Mouse (Mus musculus): Measurements from ENCODE around the gene Prss35. TPM values are rescaled to one million over a fixed set of nuclear protein-coding genes. Genes with fewer than 3 reads are reported as not detected.
A peak's percentile ranks its signal among the peaks of the same experiment; 100 is the strongest.

The Prss35 gene
- polyA plus RNA-seq, 1 experiment: 3.2 TPM

DNA sequence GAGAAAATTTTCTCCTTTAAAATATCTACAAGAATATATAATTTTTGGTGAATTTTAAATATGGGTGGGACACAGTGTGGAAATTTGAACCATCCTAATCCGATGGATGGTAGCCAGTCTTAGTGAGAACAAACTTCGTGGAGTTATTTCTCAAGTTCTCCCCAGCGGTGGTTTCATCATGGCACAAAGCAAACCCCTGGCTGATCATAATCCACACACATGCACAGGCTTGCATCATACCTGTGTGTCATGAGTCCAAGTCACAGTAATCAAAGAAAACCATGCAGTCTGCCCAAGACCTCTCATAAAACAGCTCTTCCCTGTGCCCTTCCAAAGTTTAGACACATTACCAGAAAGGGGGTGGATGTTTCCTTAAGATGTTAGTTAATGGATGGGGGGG, 13.6 kb upstream of the Prss35 start:
- DNase-seq (ENCODE audit: extremely low spot score in 1 of 2, low spot score in 1 of 2): no peak

DNA sequence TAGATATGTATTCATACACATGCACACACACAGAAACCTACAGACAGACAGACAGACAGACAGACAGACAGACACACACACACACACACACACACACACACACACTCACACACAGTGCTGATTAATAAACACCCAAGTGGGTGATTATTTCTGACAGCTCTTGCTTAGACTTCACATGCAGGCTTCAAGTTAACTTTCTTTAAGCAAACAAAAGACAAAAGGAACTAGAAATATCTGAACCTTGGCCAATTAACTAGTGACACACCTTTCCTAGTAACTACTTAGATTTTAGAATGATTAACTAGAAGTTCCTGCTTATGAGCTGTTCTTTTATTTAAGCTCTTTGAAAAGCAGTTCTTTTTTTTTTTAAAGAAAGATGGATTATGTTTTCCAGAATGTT, 9.1 kb upstream of the Prss35 start:
- no peak for DNase-seq (ENCODE audit: extremely low spot score in 1 of 2, low spot score in 1 of 2)

DNA sequence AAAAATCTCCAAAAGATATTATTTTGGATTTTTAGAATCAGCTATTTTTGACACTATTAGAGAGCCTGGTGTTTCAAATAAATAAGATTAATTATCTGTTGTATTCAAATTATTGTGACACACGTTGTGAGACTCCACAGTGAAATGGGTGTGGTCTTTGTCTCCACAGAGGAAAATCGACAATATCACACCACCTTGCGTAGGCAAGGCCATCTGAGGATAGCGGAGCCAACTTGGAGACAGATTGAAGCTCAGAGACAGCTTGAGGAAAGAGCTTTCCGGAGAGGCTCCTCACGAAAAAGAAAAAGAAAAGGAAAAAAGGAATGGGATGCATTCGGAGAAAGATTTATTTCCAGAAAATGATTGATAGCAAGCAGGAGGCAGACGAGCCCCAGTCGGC, 8.7 kb upstream of the Prss35 start:
- DNase-seq (ENCODE audit: extremely low spot score in 1 of 2, low spot score in 1 of 2): no peak

DNA sequence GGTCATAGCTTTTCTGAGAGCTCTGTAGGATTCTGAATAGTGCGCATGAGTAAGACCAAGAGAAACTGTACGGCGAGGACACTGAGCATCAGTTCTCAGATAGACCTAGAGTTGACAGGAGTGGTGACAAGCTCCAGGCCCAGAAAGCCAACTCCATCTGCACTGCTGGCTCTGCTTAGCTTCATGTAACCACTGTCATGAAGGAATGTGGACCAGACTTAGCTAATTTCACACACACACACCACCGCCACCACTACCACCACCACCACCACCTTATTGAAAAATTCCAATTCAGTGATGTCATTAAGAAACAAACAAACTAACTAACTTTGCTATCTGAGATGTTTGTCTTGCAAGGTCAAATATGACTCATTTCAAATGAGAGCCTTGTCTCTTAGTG, 6.5 kb upstream of the Prss35 start:
- no peak for DNase-seq (ENCODE audit: extremely low spot score in 1 of 2, low spot score in 1 of 2)

DNA sequence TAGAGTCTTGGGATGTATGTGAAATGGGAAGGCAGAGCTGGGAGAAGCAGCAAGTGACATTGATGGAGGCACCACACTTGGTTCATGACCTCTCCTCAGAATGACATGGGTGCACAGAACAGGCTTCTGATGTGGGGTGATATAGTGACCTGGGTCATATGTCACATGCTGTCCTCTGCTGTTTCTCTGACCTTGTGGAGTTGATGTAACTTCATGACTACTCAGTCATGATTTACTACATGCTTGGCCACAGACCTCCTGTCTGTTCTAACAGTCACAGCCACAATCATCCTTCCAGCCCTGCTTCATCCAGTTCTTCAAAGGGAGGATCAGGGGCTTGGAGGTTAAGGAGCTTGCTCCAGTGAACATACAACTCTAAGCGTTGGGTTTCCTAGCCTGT, 5.4 kb upstream of the Prss35 start:
- DNase-seq (ENCODE audit: extremely low spot score in 1 of 2, low spot score in 1 of 2): no peak

DNA sequence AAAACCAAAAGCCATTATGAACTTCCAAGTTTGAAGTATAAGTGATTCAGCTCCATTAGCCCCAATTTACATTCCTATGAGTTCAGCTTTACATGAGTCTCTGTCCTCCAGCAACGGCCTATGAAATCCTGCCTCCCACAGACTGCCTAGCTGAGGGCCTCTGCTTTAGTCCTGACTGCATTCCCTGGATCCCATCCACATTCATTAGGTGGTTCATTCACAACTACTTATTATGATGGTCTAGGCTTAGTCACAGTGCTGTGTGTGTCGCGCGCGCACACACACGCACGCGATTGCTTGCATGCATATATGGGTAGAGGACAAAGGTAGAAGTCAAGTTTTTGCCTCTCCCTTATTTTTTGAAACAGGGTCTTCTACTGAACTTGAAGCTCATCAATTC, 4.6 kb upstream of the Prss35 start:
- DNase-seq (ENCODE audit: extremely low spot score in 1 of 2, low spot score in 1 of 2): no peak

DNA sequence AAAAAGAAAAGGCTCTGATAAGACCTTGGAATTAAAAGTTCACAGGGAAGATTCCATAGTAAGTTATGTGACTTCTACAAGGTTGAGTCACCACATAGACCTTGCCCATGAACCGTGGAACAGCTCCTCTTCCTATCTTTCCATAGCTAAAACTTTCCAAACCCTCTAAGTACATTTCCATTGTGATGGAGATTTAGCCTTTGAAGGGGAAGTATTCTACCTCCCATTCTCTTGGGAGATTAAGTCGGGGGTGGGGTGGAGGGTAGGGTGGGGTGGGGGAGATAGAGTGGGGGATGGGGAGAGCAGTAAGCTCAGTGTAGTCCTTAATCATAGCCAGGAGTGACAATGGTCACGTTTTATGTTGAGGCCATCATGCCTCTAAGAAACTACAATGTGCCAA, 3.5 kb upstream of the Prss35 start:
- DNase-seq (ENCODE audit: extremely low spot score in 1 of 2, low spot score in 1 of 2): no peak

DNA sequence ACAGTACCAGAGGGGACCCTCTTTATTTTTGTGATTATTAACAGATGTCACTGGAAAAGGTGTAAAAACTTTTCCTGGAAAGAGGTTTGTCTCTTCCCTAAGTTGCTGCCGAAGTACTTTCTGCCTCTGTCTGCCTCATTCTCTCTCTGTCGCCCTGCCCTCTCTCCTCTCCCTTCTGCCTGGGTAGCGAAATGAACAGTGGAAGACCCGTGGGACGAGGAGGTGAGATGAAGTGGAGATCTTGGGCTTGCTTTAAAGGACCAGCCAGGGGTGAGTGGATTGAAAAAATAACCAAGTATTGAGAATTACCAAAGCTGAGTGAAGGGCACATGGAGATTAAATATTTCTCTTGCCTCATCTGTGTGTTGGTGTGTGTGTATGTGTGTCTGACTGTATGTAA, 592 bp downstream of the Prss35 start:
- no peak for DNase-seq (ENCODE audit: extremely low spot score in 1 of 2, low spot score in 1 of 2)

DNA sequence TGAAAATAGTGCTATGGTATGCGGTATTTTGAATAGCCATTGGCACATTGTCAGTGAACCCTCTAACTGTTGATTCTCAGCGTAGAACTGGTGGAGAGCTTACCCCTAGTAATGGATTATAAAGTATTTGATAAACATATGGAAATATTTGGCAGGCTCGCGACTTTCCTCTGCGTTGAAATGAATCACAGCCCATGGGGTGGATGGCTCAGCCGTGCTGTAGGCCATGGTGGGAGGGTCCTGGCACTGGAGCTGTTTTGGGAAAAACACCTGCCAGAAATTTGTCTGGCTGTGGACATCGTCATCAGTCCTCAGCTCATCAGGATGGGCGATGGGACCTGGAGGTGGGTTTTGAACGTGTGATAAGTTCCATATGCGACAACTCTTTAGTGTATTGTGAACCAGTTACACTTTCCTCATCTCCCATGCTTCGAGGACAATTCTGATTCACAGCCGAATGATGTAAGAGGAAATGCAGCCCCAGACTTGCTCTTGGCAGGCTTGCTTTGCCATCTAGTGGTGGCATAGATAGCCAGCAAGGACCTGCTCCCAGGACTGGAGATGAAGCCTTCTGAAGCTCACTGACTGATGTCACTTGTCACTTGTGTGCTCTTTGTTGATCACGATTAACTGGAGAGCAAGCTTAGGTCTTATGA, 2.6 kb downstream of the Prss35 start:
- DNase-seq (ENCODE audit: extremely low spot score in 1 of 2, low spot score in 1 of 2): peak; percentile 81 to 91

DNA sequence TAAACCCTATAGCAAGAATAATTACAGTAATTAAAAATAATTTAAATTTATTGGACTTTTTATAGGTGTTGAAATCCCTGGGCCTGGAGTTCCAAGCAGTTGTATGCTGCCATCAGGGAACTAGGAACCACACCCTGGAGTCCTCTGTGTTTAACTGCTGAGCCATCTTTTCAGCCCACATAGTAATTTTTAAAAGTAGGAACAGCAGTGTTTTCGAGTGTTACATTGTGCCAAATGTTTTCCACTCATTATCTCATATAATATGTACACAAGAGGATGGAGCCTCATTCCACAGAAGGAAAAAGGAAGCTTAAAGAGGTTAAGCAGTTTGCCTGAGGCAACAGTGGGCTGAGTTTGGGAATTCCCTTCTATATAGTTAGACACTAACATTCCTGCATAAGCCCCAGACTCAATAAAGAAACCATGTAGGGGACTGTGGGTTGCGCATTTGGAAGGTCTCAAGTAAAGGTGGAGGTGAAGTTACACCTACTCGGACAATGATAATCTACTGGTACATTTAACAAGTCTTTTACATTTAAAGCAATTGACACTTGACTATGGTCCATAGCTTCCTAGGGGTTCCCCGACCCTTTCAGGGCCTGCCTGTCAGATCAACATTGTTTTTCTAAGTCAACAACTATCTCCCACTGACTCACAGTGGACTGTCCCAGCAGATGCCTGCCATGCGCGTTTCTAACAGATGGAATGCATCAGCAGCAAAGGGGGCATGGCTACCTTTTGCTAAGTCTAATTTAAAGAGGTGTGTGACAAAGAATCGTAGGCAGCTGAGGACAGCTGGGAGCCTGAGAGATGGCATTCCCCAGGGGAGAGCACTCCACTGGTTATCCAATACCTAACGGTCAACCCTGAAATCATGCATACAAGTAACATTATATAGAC, 19.3 kb downstream of the Prss35 start:
- no peak for DNase-seq (ENCODE audit: extremely low spot score in 1 of 2, low spot score in 1 of 2)

DNA sequence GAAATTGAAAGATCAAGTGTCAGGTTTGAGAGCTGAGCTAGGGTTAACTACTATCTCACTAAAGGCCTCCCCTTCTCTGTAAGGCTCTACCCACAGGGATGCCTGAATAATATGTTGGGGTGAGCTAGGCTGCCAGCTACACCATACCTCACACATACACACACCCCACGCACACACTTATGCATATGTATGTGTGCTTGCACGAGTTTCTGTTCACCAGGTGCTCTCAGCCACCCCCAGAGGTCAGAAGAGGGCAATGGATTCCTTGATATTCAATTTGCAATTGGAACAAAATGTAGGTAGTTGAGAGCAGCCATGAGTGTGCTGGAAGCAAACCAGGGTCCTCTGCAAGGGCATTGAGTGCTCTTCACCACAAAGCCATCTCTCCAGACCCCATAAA, 20.6 kb downstream of the Prss35 start:
- DNase-seq (ENCODE audit: extremely low spot score in 1 of 2, low spot score in 1 of 2): no peak

DNA sequence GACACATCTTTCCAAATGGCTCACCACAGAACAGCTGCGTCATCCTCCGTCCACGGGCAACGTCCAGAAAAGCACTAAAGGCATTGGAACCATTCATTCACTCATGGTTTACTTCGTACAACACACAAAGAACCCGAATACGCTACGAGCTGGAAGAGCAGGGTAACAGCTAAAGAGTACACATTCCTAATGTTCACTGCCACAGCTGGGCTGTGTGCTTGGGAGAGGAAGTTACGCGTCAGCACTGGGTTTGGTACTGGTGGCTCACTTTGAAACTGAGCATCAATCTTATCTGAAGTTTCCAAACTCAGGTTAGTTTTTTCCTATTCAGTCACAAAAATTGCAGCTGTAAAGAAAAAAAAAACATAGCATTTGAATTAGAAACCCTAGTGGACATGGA, 23.5 kb downstream of the Prss35 start:
- DNase-seq (ENCODE audit: extremely low spot score in 1 of 2, low spot score in 1 of 2): no peak

DNA sequence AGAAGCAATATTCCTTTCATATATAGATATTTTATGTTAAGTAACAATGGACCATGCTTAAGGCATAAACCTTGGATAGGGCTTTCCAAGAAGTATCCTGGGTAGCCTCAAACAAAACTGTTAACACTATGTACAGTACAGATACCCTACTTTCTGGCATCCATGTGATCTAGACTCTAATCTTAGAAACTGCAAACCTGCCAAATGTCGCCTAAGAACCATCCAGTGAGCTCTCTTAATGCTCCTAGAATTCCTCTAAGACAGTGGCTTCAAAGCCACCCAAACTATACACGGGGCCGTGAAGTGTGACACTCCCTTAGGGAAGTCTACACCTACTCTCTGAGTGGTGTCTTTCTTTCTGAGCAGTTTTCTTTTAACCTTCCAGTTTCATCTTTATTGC, 29.4 kb downstream of the Prss35 start:
- no peak for DNase-seq (ENCODE audit: extremely low spot score in 1 of 2, low spot score in 1 of 2)

DNA sequence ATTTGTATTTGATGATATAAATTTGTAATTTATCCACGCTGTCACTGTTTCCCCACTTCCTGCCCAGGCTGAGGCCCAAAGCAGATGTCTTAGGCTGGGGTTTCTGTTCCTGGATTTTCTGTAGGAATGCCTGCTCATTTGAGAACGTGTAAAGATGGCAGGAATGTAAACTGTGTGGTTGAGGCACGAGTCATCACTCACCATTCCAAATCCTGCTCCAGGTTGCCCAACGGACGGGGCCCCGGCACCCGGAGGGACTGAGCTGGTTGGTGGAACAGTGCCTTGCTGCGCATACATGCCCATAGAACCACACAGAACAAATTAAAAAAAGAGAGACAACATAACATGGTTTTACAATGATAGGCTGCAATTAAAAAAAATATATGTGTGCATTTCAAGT, 30.5 kb downstream of the Prss35 start:
- no peak for DNase-seq (ENCODE audit: extremely low spot score in 1 of 2, low spot score in 1 of 2)

DNA sequence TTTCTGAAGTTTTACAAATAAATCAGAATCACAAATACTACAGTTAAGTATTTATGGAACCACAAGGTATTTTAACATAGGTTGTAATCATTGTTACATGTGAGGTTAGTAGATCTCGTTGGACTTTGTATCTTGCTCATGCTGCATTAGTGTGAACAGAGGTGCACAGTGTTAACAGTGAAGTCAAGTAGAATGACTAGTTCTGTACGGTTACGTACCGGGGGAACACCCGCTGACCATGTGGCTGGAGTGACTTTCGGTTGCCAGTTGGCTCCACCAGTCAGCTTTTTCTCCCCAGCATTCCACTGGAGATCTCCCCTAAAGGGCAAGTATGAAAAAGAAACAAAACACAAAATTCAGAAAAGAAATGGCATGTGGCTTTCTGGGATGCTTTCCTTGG, 31.9 kb downstream of the Prss35 start:
- no peak for DNase-seq (ENCODE audit: extremely low spot score in 1 of 2, low spot score in 1 of 2)

DNA sequence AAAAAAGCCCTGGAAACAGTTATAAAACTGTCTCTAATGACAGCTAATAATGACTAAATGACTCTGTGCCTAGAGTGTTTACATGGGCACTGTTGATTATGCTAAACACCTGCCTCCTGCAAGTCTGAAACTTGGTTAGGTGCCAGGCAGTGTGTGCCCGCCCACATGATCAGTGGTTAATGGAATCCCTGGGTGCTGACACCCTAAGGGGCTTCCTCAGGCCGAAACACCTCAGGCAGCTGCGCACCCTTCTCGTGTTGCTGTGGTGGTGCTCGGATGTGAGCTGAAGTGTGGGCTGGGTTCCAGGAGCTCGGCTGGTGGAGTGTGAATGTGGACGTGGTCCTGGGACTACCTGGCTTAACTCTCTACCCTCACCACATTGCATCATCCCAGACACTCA, 33.9 kb downstream of the Prss35 start:
- DNase-seq (ENCODE audit: extremely low spot score in 1 of 2, low spot score in 1 of 2): no peak

DNA sequence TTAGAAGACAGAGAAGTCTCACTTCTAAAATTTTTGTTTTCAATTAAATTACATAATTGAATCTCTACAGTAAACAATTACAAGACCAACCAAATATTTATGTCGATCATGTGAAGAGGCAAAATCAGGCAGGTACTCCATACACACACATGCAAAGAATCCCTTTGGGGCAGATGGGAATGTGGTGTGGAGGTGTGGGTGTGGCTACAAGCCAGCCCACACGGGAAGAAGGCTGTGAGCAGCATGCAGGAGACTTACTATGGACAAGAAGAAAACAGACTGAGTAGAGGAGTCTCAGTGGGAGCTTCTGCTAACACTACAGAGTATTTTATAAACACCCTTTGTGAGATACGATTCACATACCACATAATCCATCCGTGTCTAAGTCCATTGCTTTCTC, 34.8 kb downstream of the Prss35 start:
- DNase-seq (ENCODE audit: extremely low spot score in 1 of 2, low spot score in 1 of 2): no peak

DNA sequence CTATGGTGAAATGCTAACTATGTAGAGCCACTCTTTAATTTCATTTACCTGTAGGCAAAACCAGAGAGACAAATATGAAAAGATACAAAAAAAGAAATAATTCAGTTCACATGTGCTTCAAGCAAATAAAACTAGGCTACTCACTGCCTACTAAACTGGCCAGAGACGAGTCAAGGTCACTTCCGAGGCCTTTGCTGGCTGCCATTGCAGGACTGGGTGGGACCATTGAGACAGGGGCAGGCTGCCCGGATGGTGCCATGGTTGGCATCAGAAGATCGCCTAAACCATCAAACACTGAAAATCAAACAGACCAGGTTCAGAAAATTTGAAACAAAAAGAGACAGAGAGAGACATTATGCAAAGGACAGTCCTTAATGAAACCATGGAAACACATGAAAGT, 38.0 kb downstream of the Prss35 start:
- no peak for DNase-seq (ENCODE audit: extremely low spot score in 1 of 2, low spot score in 1 of 2)

DNA sequence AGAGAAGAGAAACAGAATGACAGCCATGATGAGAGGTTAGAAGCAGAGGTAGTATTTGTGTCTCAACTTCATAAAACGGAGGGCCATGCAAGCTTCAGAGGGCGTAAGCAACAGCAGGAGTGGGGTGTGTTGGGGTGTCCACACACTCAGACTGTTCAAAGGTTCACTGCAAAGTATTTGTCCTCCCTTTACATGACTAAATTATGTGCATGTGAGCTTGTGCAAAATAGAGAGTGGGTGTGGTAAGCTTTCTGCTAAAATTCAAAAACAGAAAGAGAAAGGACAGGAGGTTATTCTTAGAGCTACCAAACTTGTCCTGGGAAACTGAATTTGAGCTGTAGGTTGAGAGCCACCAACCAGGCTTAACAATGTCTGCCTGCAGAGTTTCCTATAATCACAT, 39.4 kb downstream of the Prss35 start:
- no peak for DNase-seq (ENCODE audit: extremely low spot score in 1 of 2, low spot score in 1 of 2)

DNA sequence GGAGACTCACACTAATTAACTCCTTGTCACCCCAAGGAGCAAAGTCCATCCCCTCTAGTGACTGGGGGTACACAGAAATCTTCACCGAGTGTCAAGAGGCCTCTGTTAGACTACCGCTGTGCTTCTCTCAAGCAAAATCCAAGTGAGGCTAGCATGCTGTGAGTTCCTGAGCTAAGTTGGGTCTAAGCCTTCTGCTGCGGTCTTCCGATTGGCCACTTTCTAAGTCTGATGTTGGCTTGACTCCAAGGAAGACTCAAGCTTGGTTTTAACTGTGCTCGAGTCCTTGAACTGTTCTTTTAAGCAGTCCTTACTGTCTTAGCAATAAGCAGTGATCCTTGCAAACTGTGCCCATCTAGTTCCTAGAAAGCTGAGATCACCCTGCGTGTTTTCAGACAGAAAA, 45.7 kb downstream of the Prss35 start:
- DNase-seq (ENCODE audit: extremely low spot score in 1 of 2, low spot score in 1 of 2): no peak

DNA sequence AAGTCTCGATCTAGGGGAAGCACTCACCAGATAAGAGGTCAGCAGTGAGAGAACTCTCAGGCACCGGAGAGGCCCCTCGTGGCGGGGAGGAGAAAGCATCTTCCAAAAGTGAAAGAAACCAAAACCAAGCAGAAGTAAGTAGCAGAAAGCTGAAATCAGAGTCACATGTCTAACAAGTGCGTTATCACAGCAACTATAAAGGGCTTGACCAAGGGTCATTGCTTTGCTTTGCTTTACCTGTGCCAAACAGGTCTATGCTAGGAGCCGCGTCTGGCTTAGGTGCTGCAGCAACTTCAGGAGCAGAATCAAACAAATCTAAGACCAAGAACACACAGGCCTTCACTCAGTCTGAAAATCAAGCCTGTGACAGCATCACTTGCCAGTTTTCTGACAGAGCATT, 48.5 kb downstream of the Prss35 start:
- DNase-seq (ENCODE audit: extremely low spot score in 1 of 2, low spot score in 1 of 2): no peak

DNA sequence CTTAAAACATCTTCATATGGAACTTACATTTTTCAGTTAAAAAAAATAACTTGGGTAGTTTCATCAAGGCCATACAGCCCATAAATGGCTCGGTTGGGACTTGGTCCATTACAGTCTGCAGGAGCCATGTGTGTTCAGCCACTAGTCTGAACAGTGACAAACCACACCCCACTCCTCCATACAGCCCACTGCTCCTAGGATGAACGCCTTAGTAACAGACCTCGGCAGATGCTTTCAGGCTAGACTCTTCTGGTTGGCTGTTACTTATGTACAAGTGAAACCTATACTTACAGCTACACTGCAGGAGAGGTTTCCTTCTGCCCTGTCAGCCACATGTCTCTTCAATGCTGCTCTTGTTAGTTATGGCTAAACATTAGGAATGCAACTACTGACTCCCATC, 51.8 kb downstream of the Prss35 start:
- DNase-seq (ENCODE audit: extremely low spot score in 1 of 2, low spot score in 1 of 2): no peak

Measured in frontal cortex, adult 2 months (tissue).